Mouse (Mus musculus) monocyte, adult 5-6 weeks (primary cell): ENCODE measurements around the gene Col13a1. TPM values are rescaled to one million over a fixed set of nuclear protein-coding genes. Genes with fewer than 3 reads are reported as not detected.

ENCODE experiments used
- ATAC-seq: fragments of 153-309, 156-312 bp; replicated peaks from 2 replicates; pipeline ENCODE4 v1.8.0; 2017; ENCODE audit warnings: mild to moderate bottlenecking; ENCODE audit not compliant: low TSS enrichment, insufficient number of reproducible peaks, severe bottlenecking, poor library complexity, low FRiP score
- total RNA-seq: library from RNA; stranded (forward); fragments of 200-1000, 200-491, 200-594 nt; gene quantifications from 3 replicates; pipeline ENCODE4 v1.2.3, GENCODE M21; 2017

Col13a1 gene
- total RNA-seq, 1 experiment from 2014 or later = not detected

DNA sequence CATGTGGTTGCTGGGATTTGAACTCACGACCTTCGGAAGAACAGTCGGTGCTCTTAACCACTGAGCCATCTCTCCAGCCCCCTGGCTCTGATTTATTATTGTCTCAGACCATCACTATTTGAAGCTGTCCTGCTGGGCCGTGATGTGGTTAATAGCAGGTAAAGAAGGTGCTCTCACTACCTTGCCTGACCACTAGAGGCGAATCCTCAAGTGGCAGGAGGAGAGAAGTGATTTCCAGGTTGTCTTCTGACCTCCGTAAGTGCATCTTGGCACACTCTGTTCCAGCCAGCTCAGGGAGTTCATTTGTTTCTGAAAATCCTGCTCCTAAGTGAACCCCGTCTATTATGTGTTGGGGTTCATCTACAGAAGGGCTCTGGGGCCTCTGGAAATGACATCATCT, 134.4 kb downstream of the Col13a1 start:
- ATAC-seq = no peak

DNA sequence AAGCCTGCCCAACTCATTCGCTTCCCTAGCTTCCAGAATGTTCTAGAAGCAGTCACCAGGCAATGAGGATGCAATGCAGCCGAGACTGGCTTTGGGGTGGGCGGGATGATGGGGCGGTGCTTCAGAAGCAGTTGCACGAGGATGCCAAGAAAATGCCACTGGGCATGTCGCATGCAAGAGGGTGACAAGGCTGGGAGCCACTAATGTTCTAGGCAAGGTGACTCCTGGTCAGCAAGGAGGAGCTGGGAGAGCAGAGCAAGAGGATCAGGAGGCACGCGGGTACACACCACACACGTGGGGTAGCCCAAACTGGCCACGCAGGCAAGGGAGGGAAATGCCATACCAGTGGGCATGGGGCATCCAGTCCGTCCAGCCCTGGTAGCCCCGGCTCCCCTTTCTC, 136.6 kb downstream of the Col13a1 start:
- no peak for ATAC-seq

DNA sequence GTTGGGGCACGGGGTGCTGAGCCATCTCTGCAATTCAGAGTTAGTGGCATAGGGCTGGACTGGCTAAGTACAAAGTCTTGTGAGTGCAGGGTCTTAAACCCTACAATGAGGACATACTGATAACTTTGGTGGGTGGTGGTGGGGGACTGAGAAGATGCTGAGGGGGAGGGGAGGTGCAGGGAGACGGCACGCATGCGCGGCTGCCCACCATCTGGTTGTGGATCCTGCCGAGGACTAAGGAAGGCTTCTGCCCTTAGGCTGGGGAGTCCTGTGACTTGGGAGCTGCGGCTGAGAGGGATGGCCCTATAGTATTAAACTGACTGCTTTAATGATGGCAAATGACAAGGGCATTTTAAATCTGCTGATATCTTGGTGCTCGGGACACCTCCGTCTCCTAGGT, 139.6 kb downstream of the Col13a1 start:
- ATAC-seq = no peak

DNA sequence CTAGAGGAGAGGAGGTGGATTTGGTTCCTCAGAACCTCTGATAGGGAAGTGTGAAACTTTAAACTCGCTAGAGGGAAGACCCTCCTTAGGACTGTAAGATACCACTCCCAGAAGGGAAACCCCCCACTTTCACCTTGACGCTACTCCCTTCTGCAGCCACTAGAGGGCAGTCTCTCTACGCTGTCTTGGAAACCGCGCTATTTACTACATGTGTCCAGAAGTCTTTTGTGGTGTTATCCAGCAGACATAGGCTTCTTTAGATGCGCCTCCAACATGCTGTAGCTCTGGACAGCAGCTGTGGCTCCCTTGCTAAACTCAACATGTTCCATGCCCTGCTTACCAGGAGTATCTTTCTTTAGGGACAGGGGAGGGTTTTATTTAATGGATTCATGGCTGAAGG, 140.1 kb downstream of the Col13a1 start:
- ATAC-seq = no peak

DNA sequence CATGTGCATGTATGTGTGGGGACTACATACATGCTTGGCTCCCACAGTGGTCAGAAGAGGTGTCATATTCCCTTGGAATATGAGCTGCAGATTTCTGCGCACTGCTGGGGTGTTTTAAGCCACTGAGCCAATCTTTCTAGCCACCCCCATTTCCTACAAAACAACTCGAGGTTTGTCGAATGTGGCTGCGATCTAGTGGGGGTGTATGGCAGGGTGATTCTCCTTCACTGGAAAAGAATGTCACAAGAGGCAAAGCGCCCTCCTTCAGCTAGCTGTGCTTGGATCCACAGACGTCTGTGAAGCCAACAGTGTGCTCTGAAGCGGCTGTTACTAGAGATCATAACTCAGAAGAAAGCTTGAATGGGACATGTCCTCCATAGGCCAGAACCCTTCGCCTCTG, 141.6 kb downstream of the Col13a1 start:
- no peak for ATAC-seq

DNA sequence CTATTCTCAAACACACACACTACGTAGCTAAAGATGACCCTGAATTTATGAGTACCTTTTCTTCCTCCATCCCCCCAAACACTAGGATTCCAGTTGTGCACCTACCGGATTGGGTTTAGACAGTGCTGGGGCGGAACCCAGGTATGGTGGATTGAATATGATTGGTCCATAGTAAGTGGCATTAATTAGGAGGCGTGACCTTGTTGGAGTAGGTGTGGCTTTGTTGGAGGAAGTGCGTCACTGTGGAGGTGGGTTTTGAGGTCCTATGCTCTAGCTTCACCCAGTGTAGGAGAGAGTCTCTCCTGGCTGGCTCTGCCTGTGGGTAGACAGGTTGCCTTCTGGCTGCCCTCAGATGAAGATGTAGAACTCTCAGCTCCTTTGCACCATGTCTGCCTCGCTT, 144.6 kb downstream of the Col13a1 start:
- ATAC-seq = no peak

DNA sequence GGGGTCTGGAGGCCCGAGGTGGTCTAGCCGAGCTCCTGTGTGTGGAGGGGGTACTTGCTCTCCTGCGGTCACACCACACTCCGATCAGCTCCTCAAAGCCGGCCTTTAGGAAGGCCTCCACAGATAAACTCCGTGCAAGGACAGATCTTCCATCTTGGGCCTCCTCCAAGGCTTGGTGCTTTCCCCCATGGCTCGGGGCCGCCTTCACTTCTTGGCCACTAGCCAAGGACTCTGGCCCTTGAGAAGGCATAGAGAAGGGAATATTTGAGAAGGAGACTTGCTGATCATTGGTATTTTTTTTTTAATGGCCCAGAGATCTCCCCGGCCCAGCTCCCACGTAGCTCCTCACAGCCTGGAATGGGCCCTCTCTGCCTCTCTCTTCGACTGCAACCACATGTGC, 146.2 kb downstream of the Col13a1 start:
- ATAC-seq = no peak

DNA sequence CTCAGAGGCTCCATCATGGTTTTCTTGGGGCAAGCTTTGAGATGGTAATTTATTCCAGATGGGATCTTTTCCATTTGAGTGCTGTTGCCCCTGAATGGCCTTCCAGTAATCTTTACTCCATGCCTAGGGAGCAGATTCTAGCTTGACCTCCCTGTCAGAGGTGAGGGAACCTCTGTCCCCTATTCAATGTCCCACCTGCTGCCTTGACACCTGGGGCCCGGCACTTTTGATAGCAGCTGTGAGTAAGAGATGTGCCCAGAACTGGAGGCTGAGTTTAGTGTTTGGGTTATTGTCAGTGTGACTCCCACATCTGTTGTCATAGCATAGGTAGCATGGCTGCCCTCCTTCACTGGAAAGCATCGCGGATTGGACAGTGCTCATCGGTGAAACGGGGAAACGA, 147.2 kb downstream of the Col13a1 start:
- ATAC-seq = no peak

DNA sequence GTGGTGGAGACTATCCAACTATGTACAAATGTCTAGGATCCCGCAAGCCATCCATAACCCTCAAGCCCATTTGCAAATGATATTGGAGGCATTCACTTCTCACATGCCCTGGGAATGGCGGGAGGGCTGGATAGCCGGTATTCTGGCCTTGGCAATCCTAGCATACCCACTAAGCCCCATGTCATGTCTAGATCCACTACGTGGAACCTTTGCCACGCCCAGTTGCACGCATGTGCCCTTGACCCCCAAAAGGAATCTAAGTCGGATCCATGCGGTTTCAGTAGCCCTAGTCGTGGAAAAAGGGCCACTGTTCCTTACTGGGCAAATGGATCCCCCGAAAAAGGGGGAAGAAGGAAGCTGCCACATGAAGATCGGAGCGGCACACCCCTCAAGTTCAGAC, 147.7 kb downstream of the Col13a1 start:
- no peak for ATAC-seq

DNA sequence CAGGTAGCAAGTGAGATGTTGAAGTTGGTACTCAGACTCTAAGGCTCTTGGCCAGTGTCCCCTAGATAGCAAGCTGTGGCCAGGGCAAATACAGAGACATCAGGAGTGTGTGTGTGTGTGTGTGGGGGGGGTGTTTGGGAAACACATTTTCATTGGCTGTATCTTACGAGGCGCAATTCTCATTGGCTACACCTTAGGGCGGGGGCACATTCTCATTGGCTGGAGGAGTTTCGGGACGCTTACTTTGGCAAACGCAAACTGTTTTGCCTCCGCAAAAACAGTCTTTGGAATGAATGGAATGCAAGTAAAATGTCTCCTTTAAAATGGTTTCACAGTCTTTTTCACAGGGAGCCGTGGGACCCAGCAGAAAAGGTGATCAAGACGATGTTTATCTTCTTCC, 148.1 kb downstream of the Col13a1 start:
- ATAC-seq = no peak

DNA sequence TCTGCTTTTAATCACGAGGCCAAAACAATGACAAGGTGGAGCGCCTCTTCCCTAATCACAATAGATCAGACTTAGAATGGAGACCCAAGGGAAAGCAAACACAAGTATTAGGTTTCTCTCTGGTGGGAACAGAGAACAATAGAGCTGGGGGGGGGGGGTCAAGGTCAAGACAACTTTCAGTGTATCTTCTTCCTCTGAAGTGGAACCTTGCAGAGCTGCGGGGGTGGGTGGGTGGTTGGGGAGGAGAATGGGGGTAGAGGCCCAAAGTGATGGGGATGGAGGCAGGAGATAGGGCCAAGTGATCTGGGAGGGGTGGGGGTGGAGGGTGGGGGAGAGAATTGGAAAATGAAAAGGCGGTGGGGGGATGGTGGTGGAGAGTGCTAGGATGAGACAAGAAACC, 149.9 kb downstream of the Col13a1 start:
- ATAC-seq = no peak

DNA sequence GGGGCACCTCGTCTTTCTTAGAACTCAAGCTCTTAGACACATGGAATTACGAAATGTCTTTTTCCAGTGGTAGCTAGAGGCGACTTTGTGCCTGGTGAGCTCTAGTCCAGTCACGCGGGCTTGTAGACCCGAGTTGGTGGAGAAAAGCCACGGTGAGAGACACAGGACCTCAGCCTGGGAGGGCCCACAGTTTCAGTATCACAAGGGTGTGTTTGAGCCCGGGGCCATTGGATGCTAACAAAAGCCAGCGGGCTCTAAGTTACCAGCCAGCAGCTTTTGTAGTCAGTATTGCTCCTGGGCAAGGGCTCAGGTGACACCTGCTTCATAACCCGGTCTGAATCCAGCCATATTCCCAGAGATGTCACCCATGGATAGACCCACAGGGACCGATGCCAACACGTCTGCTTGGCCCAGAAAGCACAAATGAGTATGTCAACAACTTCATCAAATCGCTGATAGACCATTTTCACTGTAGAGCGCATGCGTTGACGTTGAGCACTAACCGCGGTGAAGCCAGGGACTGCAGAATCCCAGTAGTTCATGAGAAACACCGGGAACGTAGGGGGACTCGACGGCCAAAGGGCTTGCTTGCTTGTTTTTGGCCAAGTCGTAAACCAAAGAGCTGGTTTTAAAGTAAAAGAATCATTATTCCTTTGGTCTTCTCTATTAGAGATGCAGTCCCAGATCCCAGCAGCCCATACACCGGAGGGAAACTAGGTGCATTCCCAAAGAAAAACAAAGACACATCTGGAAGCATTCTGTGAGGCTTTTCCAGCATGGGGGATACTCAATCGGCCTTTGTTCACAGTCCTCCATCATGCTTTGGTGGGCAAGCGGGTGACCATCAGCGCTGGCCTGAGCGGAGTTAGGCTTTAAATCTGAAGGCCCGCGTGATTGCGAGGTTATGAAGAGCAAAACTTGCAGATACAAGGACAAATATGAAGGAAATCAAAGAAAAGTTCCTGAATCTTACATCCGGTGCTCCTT, 150.7 kb downstream of the Col13a1 start:
- no peak for ATAC-seq

DNA sequence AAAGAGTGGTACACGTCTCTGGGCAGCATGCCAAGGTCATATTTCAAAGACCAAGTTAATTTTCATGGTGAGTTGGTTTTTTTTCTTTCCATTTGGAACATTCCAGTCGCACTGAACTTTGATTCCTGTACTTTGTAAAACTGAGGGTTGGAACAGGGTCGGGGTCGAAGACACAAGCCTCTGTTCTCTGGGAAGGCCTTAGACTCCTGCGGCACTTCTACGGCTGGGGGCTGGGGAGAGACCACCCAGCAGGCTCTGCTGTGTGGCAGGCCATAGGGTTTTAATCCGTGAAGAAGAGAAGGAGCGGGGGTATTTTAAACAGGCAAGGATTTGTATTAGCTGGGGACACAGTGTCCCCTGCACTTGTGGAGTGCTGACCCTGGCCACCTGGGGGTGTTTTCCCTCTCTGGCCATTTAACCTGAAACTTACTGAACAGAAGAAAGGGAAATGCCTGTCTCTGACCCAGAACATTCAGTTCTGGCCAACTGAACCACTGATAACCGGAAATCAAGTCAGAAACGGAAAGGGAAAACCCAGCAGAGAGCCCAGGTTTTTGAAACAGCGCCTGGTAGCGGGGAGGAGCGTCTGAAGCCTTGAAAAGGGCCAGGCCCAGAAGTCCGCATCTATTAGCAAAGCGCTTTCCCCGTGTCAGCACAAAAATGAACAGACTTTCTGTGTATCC, 152.0 kb downstream of the Col13a1 start:
- no peak for ATAC-seq

DNA sequence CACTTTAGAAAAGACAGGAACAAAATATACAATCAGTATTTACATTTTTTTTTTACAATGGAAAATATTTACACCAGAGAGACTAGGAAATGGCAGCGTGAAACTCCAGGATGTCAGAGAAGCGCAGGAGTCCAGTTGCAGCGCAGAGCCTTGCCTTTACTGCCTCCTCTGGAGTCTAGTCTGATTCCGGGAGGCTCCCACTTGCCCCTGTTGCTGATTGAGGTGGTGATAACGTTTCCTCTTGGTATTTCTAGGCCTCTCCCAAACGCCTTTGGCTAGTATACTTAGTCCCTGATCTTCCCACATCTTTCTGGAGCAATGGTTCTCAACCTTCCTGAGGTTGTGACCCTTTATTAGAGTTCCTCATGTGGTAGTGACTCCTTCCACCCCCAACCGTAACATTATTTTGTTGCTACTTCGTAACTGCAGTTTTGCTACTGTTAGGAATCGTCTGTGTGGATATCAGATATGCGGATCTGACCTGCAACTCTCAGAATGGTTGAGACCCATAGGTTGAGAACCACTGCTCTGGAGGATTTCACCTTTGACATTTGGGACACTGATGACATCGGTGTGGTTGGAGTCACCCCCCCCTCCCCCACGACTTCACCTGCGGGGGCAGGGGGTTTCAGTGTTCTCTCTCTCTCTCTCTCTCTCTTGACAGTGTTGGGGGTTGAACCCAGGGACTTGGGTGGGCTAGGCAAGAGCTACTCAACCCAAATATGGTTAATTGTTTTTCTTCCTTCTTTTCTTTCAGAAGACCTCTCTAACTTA, 152.7 kb downstream of the Col13a1 start:
- ATAC-seq = no peak

DNA sequence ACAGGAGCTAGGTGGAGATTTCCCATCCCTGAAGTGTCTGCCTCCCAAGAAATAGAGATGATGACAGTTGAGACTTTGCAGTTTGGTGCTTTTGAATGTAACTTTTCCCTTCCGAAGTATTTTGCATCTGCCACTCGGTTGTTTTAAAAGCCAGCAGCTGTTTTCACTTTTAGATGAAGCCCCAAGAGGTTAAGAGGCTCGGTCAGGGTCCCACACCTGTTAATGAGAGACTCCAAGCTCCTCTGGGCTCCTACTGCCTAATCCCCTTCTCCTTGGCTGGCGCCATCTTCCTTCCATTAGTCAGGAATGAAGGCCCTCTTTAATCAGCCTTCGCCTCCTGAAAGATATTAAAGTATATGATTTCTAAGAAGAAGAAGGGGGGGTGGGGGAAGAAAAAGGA, 153.4 kb downstream of the Col13a1 start:
- no peak for ATAC-seq

DNA sequence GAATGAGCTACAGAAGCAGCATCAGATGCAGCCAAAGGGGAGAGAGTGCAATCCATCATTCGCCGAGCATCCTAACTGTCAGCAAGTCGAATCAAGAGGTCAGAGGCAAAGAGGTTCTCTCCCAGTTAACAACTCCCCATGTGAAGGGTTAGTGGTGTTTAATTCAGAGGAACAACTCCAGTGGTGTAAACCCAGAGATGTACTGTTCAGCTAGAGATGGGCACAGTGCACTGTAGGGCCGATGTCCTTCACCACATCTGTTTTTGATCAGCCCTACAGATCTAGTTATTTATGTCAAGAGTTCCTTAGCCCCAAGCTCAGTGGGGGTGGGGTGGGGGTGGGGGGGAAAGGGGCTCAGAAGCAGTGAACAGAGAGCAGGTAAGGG, 155.2 kb downstream of the Col13a1 start:
- ATAC-seq = no peak

DNA sequence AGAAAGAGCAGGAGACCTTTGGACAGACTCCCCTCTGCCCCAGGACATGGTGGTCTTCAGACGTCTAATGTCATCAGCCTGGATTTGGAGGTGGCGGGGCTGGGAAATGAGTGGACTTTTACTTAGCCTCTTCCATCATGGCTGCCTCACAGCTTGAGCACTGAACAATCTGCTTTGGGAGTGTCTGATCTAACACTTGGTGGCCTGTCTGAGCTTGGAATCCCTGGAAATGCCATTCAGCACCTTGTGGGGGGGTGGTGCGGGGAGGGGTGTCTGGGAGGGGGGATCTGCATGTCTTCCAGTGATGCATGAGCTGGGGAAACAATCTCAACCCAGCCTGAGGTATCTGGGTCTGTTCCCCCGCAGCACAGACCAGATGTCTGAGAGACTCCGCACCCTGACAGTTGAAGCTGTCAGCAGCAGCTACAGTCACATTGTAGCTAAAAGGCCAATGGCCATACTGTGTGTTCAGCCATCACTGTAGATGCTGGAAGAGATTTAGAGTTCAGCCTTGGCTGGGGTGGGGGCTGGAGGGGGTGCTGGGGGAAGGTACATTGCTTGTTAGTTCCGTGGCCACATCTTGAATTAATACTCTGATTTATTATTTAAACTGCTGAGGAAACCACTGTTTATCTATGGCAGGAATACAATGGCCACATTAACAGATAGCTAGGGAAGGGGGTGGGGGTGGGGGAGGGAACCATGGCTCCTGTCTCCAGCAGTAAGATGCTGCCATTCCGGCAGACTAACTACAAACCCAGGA, 155.8 kb downstream of the Col13a1 start:
- no peak for ATAC-seq

DNA sequence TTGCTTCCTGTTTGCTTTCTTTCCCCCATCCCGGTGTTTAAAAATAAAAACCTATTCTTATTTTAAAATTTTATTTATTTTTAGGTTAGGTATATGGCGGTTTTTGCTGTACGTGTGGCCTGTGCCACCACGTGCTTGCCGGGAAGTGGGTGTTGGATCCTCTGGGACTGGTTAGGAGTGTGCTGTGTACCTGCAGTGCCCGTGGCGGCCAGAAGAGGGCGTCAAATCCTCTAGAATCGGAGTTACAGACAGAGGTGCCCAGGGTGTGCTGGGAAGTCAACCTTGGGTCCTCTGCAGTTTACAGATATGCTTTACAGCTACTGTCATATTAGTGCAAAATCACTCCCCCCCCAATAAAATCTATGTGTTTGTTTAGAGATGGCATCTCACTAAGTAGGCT, 158.9 kb downstream of the Col13a1 start:
- ATAC-seq = no peak

DNA sequence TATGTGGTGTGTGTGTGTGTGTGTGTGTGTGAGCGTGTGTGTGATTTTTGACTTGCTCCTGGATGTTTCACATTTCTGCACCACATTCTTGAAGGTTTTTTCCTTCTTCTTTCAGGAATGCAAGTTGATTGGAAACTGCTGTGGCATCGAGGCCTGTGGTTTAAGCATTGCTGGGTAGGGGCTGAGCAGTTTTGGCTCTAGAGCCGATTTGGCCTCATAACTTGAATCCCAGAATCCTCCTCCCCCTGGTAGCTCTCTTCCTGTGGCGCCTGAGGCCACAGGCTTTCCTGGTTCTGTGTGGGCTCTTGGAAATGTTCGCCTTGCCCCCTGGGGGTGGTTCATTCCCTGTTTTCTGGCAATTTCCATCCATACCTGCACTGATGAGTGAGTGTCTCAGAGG, 166.9 kb downstream of the Col13a1 start:
- no peak for ATAC-seq
